Mouse (Mus musculus) bone marrow, adult 2 months (tissue): Measurements from ENCODE around the gene Trpv2. TPM values are rescaled to one million over a fixed set of nuclear protein-coding genes. Genes with fewer than 3 reads are reported as not detected.
A peak's percentile ranks its signal among the peaks of the same experiment; 100 is the strongest.

ENCODE experiments used
- H3K27ac ChIP-seq: fragments of 200-500 bp; 2 replicates; pipeline ENCODE4 v1.5.1; 2012; ENCODE audit warnings: low read depth, mild to moderate bottlenecking, control low read depth, inconsistent platforms, low read length; ENCODE audit not compliant: control insufficient read depth, poor library complexity, insufficient read depth
- H3K4me1 ChIP-seq: fragments of 200-500 bp; 2 replicates; pipeline ENCODE4 v1.6.1; 2011; ENCODE audit warnings: low read length; ENCODE audit not compliant: control insufficient read depth, insufficient read depth
- H3K4me3 ChIP-seq: fragments of 200-500 bp; replicated peaks from 2 replicates; pipeline ENCODE3; 2011; ENCODE audit warnings: mild to moderate bottlenecking, low read depth, low read length, control low read depth; ENCODE audit not compliant: control insufficient read depth
- CTCF ChIP-seq: fragments of 200-500 bp; IDR thresholded peaks from 2 replicates; pipeline ENCODE4 v1.5.1; 2011; ENCODE audit warnings: low read length, control low read depth; ENCODE audit not compliant: control insufficient read depth, insufficient read depth
- POLR2A ChIP-seq: fragments of 200-500 bp; IDR thresholded peaks from 2 replicates; pipeline ENCODE4 v1.6.1; 2011; ENCODE audit warnings: low read depth, mild to moderate bottlenecking, control low read depth, low read length, borderline replicate concordance; ENCODE audit not compliant: control insufficient read depth
- WGBS: fragments of 180-500 bp; shearing (Covaris S2); methylation state at CpG from one replicate; pipeline ENCODE4 v1.1.7; 2018; 5-methylcytosine and 5-hydroxymethylcytosine counted together
- polyA plus RNA-seq: library from polyadenylated mRNA; stranded (reverse); fragments of >200 nt; gene quantifications from 2 replicates; pipeline ENCODE4 v1.2.4, GENCODE M21; 2011; ENCODE audit warnings: low replicate concordance; ENCODE audit not compliant: missing spikeins, insufficient read depth, insufficient read length

Trpv2 gene
- polyA plus RNA-seq, 1 experiment: 22.0 TPM

- Histone ChIP-seq H3K4me3 (no peak overlapping the region), H3K4me1 (no peaks in the 10 kb centered on the region; the same call in 1 of the 2 replicates), H3K27ac (no peak overlapping the region)
- 39% methylated on average over 10 of the region's 10 CpGs for WGBS
- TF ChIP-seq POLR2A (no peak), CTCF (no peak)
Measured at GRCm38 (mm10) chr11:62608826-62609675, 34.8 kb downstream of the Trpv2 start.

GRCm38 (mm10) chr11:62610304-62610703, 36.0 kb downstream of the Trpv2 start:
- Histone ChIP-seq H3K27ac (no peak overlapping the region), H3K4me3 (no peak overlapping the region), H3K4me1 (no peaks in the 10 kb centered on the region; the same call in 1 of the 2 replicates)
- TF ChIP-seq CTCF: no peak
- TF ChIP-seq POLR2A: no peak
- WGBS: 86% methylated on average over 6 of the region's 6 CpGs

GRCm38 (mm10) chr11:62612604-62613003, 38.3 kb downstream of the Trpv2 start:
- no peak for TF ChIP-seq POLR2A
- no peak for TF ChIP-seq CTCF
- Histone ChIP-seq H3K4me1 (no peaks in the 10 kb centered on the region; the same call in 1 of the 2 replicates), H3K4me3 (no peak overlapping the region), H3K27ac (no peak overlapping the region)
- 86% methylated on average over 10 of the region's 10 CpGs for WGBS

- 40% methylated on average over 19 of the region's 19 CpGs for WGBS
- peak; percentile 23; the same call in 1 of the 2 replicates for TF ChIP-seq POLR2A
- peak; percentile 99 for TF ChIP-seq CTCF
- Histone ChIP-seq H3K4me3 (no peak overlapping the region), H3K4me1 (no peaks in the 10 kb centered on the region; the same call in 1 of the 2 replicates), H3K27ac (no peak overlapping the region)
Measured at GRCm38 (mm10) chr11:62613657-62614365, 39.5 kb downstream of the Trpv2 start.

GRCm38 (mm10) chr11:62614876-62615410, 40.7 kb downstream of the Trpv2 start:
- TF ChIP-seq POLR2A (no peak), CTCF (no peak)
- Histone ChIP-seq H3K4me1 (no peaks in the 10 kb centered on the region), H3K4me3 (no peak overlapping the region), H3K27ac (no peak overlapping the region)
- WGBS: 84% methylated on average over 8 of the region's 8 CpGs

- Histone ChIP-seq H3K4me1 (no peaks in the 10 kb centered on the region), H3K27ac (no peak overlapping the region), H3K4me3 (no peak overlapping the region)
- 90% methylated on average over 4 of the region's 4 CpGs for WGBS
- TF ChIP-seq CTCF (no peak), POLR2A (no peak)
Measured at GRCm38 (mm10) chr11:62615456-62615855, 41.2 kb downstream of the Trpv2 start.

GRCm38 (mm10) chr11:62621079-62621478, 46.8 kb downstream of the Trpv2 start:
- no peaks in the 10 kb centered on the region for H3K4me1 ChIP-seq
- H3K27ac ChIP-seq: no peak overlapping the region

GRCm38 (mm10) chr11:62621586-62622283, 47.4 kb downstream of the Trpv2 start:
- Histone ChIP-seq H3K27ac (no peak overlapping the region), H3K4me3 (no peak overlapping the region), H3K4me1 (no peaks in the 10 kb centered on the region)
- WGBS: 72% methylated on average over 4 of the region's 4 CpGs
- TF ChIP-seq CTCF (no peak), POLR2A (no peak)

More at GRCm38 (mm10) chr11:62621079-62621478, 46.8 kb downstream of the Trpv2 start:
- no peak overlapping the region for H3K4me3 ChIP-seq
- TF ChIP-seq POLR2A: no peak
- no peak for TF ChIP-seq CTCF
- 57% methylated on average over 8 of the region's 8 CpGs for WGBS

- Histone ChIP-seq H3K4me1 (no peaks in the 10 kb centered on the region), H3K27ac (no peak overlapping the region), H3K4me3 (no peak overlapping the region)
- 72% methylated on average over 4 of the region's 4 CpGs for WGBS
- TF ChIP-seq CTCF (no peak), POLR2A (no peak)
Measured at GRCm38 (mm10) chr11:62622850-62623249, 48.6 kb downstream of the Trpv2 start.
